Mouse (Mus musculus) heart, adult 11 months (tissue): ENCODE measurements at regions not wholly inside any gene's neighbourhood (a gene's known extent, or its start where the extent isn't known, plus 50 kb on each side); places are given as distances from the start of the nearest gene placed in this dataset.

Experiments
- DNase-seq: peaks from one replicate; pipeline ENCODE4 v3.0.0; 2022

GRCm38 (mm10) chr2:139413559-139413958 lies 80.2 kb upstream of the Sptlc3 start:
- DNase-seq: no peak

GRCm38 (mm10) chr2:139417506-139417905 lies 76.2 kb upstream of the Sptlc3 start:
- no peak for DNase-seq

- DNase-seq: no peak
Measured at GRCm38 (mm10) chr2:139422678-139423077, 71.0 kb upstream of the Sptlc3 start.

- no peak for DNase-seq
Measured at GRCm38 (mm10) chr2:139423413-139423812, 70.3 kb upstream of the Sptlc3 start.
